9 mouse cellular contexts compared by ENCODE assay signal in genomic region chr6:40071007-40071406, GRCm38 (mm10).
DNase-seq lines count a peak whose midpoint lies in the region; ATAC-seq and TF ChIP-seq lines count a peak whose summit lies in the region.
"Had no signal": no experiment of that assay in that cellular context is flagged by ENCODE, and none has a peak within 500 bp of the region (broad histone marks: within the 10 kb centered on the region; RNA-seq: fewer than 3 reads in every experiment).

No protein-coding gene starts in this region.

- DNase-seq in layer of hippocampus, adult 11-12 months (ENCODE audit: low spot score) = peak; percentile 45
- DNase-seq in layer of hippocampus, postnatal 25 days (ENCODE audit: extremely low spot score in 1 of 2, low spot score in 1 of 2) = no peak
- peak; percentile 68 for DNase-seq in brain, embryonic 14.5 days (ENCODE audit: low read depth)
- peak; percentile 88 for DNase-seq in embryonic facial prominence, embryonic 14.5 days (ENCODE audit: low spot score)
- DNase-seq in layer of hippocampus, postnatal 14 days (ENCODE audit: low spot score in 2 of 2) = peak; percentile 31 to 41
- no peak for DNase-seq in adrenal gland, postnatal 36 days
- no peak for DNase-seq in lung, postnatal 4 days
- no peak for DNase-seq in liver, embryonic 11.5 days (ENCODE audit: low spot score)
- DNase-seq: kidney, postnatal 10 days had no signal

- ATAC-seq in embryonic facial prominence, embryonic 14.5 days (ENCODE audit: low read depth) = peak; percentile 93
- no peak for ATAC-seq in liver, embryonic 11.5 days (replicated peaks; ENCODE audit: low FRiP score)

- no peak overlapping the region for H3K4me2 ChIP-seq in embryonic facial prominence, embryonic 14.5 days (ENCODE audit: low read depth, low read length)
- no peak overlapping the region for H3K4me2 ChIP-seq in liver, embryonic 11.5 days

- no peaks in the 10 kb centered on the region for H3K9me3 ChIP-seq in embryonic facial prominence, embryonic 14.5 days (ENCODE audit: control insufficient read depth, low read length)
- H3K9me3 ChIP-seq in liver, embryonic 11.5 days (ENCODE audit: control insufficient read depth, low read length) = no peaks in the 10 kb centered on the region

- no peaks in the 10 kb centered on the region for H3K4me1 ChIP-seq in embryonic facial prominence, embryonic 14.5 days (ENCODE audit: control insufficient read depth, insufficient read depth, low read length)
- H3K4me1 ChIP-seq in liver, embryonic 11.5 days (replicated peaks; ENCODE audit: control insufficient read depth, insufficient read depth, low read length) = no peaks in the 10 kb centered on the region

- no peak overlapping the region for H3K4me3 ChIP-seq in embryonic facial prominence, embryonic 14.5 days (ENCODE audit: low read depth, low read length)
- no peak overlapping the region for H3K4me3 ChIP-seq in liver, embryonic 11.5 days (ENCODE audit: low read depth, low read length)

- no peak overlapping the region; the same call in 1 of the 2 replicates for H3K27ac ChIP-seq in embryonic facial prominence, embryonic 14.5 days (replicated peaks; ENCODE audit: low read depth, low read length)
- H3K27ac ChIP-seq in liver, embryonic 11.5 days (ENCODE audit: low read depth, low read length) = no peak overlapping the region

- TF ChIP-seq CTCF in brain, embryonic 14.5 days (IDR thresholded peaks at IDR 0.05; ENCODE audit: borderline replicate concordance, extremely low read depth, insufficient read depth, insufficient read length) = no peak

- TF ChIP-seq POLR2A in brain, embryonic 14.5 days (IDR thresholded peaks at IDR 0.05; ENCODE audit: borderline replicate concordance, extremely low read depth, insufficient read depth, insufficient read length, poor library complexity, severe bottlenecking) = no peak

- H3K36me3 ChIP-seq in embryonic facial prominence, embryonic 14.5 days (ENCODE audit: control insufficient read depth, insufficient read depth, low read length) = no peaks in the 10 kb centered on the region
- no peaks in the 10 kb centered on the region for H3K36me3 ChIP-seq in liver, embryonic 11.5 days (ENCODE audit: control insufficient read depth, insufficient read depth, low read length)

- 45% methylated on average over 3 of the region's 3 CpGs for WGBS in embryonic facial prominence, embryonic 14.5 days
- WGBS in liver, embryonic 11.5 days = 55% methylated on average over 3 of the region's 3 CpGs

- H3K9ac ChIP-seq in embryonic facial prominence, embryonic 14.5 days (ENCODE audit: low read depth, low read length) = no peak overlapping the region
- H3K9ac ChIP-seq in liver, embryonic 11.5 days (ENCODE audit: low read depth, low read length) = no peak overlapping the region

- no peaks in the 10 kb centered on the region for H3K27me3 ChIP-seq in embryonic facial prominence, embryonic 14.5 days (replicated peaks; ENCODE audit: control insufficient read depth, insufficient read depth, low read length)
- no peaks in the 10 kb centered on the region for H3K27me3 ChIP-seq in liver, embryonic 11.5 days (replicated peaks; ENCODE audit: control insufficient read depth, insufficient read depth, low read length)

Comparison
In these comparisons a context has a peak if more than half of its experiments do, and no peak if none do; other contexts are left out.
1. DNase-seq: peak in layer of hippocampus, adult 11-12 months (single experiment), brain, embryonic 14.5 days (single experiment), embryonic facial prominence, embryonic 14.5 days (single experiment) and layer of hippocampus, postnatal 14 days (2 of 2); none in layer of hippocampus, postnatal 25 days (0 of 2), adrenal gland, postnatal 36 days (0 of 2), lung, postnatal 4 days (0 of 2) and liver, embryonic 11.5 days (single experiment).